Mouse (Mus musculus) ES-Bruce4 (cell line): Measurements from ENCODE around the gene Cope.

Experiments used
- CTCF ChIP-seq: IDR thresholded peaks from one replicate; pipeline ENCODE4 v1.8.1; 2011; ENCODE audit warnings: low read depth, low read length
- POLR2A ChIP-seq: IDR thresholded peaks from one replicate; pipeline ENCODE4 v1.8.1; 2011; ENCODE audit warnings: low read length; ENCODE audit not compliant: insufficient read depth

DNA sequence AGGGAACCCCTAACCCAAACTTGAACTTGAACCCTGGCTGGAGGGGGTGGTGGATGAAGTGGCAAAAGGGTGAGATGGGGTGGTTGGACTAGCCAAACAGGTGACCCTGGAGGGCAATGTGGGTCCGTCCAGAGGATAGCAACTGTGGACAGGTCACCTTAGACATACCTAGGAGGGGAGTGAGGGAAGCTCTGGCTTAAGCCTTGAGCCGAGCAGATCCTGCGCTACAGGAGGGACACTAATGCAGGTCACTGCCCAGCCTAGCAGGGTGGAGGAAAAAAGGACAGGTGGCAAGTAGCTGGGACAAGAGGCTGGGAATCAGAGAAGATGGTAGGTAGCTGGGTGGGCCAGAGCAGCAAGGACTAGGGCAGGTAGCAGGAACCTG lies 49.7 kb downstream of the Cope start:
- TF ChIP-seq POLR2A (no peak), CTCF (no peak)
